Mouse (Mus musculus): Measurements from ENCODE around the gene Lipk. TPM values are rescaled to one million over a fixed set of nuclear protein-coding genes. Genes with fewer than 3 reads are reported as not detected.

Lipk gene
- total RNA-seq, 4 experiments from 2014 or later = 0.15 to 0.40 (median 0.31) TPM

Small RNA genes lying within 50 kb of the gene (microRNA-seq; reads per million reads assigned to microRNA genes)
- gene Gm23334 = 0 reads per million in 2 experiments

Other genes with a start within 250 kb of the Lipk start
- 10 to 100 TPM; 10.6 to 16.1 (median 13.0) TPM for gene Lipo3, start 246.3 kb upstream of the Lipk start, total RNA-seq (2022)
- not detected for gene Lipo1, start 220.8 kb upstream of the Lipk start, total RNA-seq (2022)
- gene Lipf, start 47.1 kb upstream of the Lipk start, total RNA-seq (2022) = not detected
- under 1 TPM in 2 of 4 experiments, not detected in 2; 0.17 to 0.24 TPM for gene Lipn, start 59.1 kb downstream of the Lipk start, total RNA-seq (2022)
- gene Lipm, start 92.6 kb downstream of the Lipk start, total RNA-seq (2022) = not detected
- gene Ankrd22, start 157.8 kb downstream of the Lipk start, total RNA-seq (2022) = not detected
- 1 to 10 TPM; 6.3 to 8.1 (median 7.1) TPM for gene Stambpl1, start 183.9 kb downstream of the Lipk start, total RNA-seq (2022)
- gene Acta2, start 247.3 kb downstream of the Lipk start, total RNA-seq (2022) = 10 to 100 TPM; 26.3 to 60.4 (median 36.5) TPM